Comparison of ENCODE assay signal across 28 mouse cellular contexts in the genomic region with DNA sequence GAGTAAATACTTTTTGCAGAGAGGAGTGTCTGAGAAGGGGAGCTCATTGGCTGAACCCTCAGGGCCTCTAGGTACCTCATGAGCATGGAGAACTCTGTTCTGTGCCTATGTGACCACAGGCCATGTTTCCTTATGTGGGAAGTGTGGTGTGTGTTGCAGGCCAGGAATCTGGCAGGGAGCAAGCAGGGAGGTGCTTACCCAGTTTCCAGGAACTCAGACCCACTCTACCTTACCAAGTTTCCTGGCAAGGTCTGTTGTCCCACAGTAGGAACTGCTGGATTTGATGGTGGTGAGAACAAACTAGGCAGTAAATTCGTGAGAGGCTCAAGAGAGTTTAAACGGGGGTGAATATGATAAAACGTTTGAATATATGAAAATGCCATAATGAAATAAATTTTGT. TPM values are rescaled to one million over a fixed set of nuclear protein-coding genes. Genes with fewer than 3 reads are reported as not detected.
"Had no signal": no experiment of that assay in that cellular context is flagged by ENCODE, and none has a peak within 500 bp of the region (broad histone marks: within the 10 kb centered on the region; RNA-seq: fewer than 3 reads in every experiment).

No protein-coding gene starts in this region.

- H3K4me2 ChIP-seq: embryonic facial prominence, embryonic 12.5 days; embryonic facial prominence, embryonic 13.5 days; embryonic facial prominence, embryonic 15.5 days; forebrain, embryonic 12.5 days; forebrain, embryonic 13.5 days; forebrain, embryonic 15.5 days had no signal

- H3K27me3 ChIP-seq: embryonic facial prominence, embryonic 12.5 days; embryonic facial prominence, embryonic 13.5 days; embryonic facial prominence, embryonic 15.5 days; forebrain, embryonic 12.5 days; forebrain, embryonic 13.5 days; forebrain, embryonic 15.5 days had no signal

- H3K36me3 ChIP-seq: embryonic facial prominence, embryonic 10.5 days; embryonic facial prominence, embryonic 12.5 days; embryonic facial prominence, embryonic 13.5 days; embryonic facial prominence, embryonic 15.5 days; forebrain, embryonic 10.5 days; forebrain, embryonic 12.5 days; forebrain, embryonic 15.5 days had no signal

- H3K9me3 ChIP-seq: embryonic facial prominence, embryonic 10.5 days; embryonic facial prominence, embryonic 12.5 days; embryonic facial prominence, embryonic 13.5 days; embryonic facial prominence, embryonic 15.5 days; forebrain, embryonic 10.5 days; forebrain, embryonic 12.5 days; forebrain, embryonic 13.5 days; forebrain, embryonic 15.5 days had no signal

- H3K4me1 ChIP-seq: embryonic facial prominence, embryonic 10.5 days; embryonic facial prominence, embryonic 12.5 days; embryonic facial prominence, embryonic 13.5 days; embryonic facial prominence, embryonic 15.5 days; forebrain, embryonic 10.5 days; forebrain, embryonic 12.5 days; forebrain, embryonic 13.5 days; forebrain, embryonic 15.5 days had no signal

- ATAC-seq: forebrain, embryonic 13.5 days; forebrain, embryonic 14.5 days; forebrain, embryonic 15.5 days; forebrain, embryonic 16.5 days; forebrain, postnatal 0 days had no signal

- H3K9ac ChIP-seq: embryonic facial prominence, embryonic 12.5 days; embryonic facial prominence, embryonic 13.5 days; embryonic facial prominence, embryonic 15.5 days; forebrain, embryonic 12.5 days; forebrain, embryonic 13.5 days; forebrain, embryonic 15.5 days; forebrain, postnatal 0 days had no signal

- H3K4me3 ChIP-seq: embryonic facial prominence, embryonic 10.5 days; embryonic facial prominence, embryonic 12.5 days; embryonic facial prominence, embryonic 13.5 days; embryonic facial prominence, embryonic 15.5 days; erythroblast, embryonic 14.5 days; forebrain, embryonic 10.5 days; forebrain, embryonic 12.5 days; forebrain, embryonic 13.5 days; forebrain, embryonic 15.5 days; gastrocnemius, adult 2 months; heart, adult 2 months had no signal

- DNase-seq: cerebellum, adult 2 months; cerebellum, adult 8-10 months; cerebellum, adult 9-10 months; cerebellum, adult 9-11 months; cerebellum, postnatal 10 days; cerebellum, postnatal 14 days; cerebellum, postnatal 25 days; cerebellum, postnatal 36 days; embryo, embryonic 11 days; forebrain, postnatal 0 days; gastrocnemius, adult 2 months; gastrocnemius, postnatal 10 days; gastrocnemius, postnatal 14 days; gastrocnemius, postnatal 25 days; gastrocnemius, postnatal 36 days; heart, adult 18-20 months; heart, adult 2 months had no signal

- H3K27ac ChIP-seq: embryonic facial prominence, embryonic 10.5 days; embryonic facial prominence, embryonic 12.5 days; embryonic facial prominence, embryonic 13.5 days; embryonic facial prominence, embryonic 15.5 days; forebrain, embryonic 10.5 days; forebrain, embryonic 12.5 days; forebrain, embryonic 13.5 days; forebrain, embryonic 15.5 days; gastrocnemius, adult 2 months; heart, adult 2 months had no signal

RNA-seq across cellular contexts. Expression of a gene that starts 16.2 kb away (rescaled TPM):
- polyA plus RNA-seq: erythroblast, embryonic 14.5 days had no signal
